Mouse (Mus musculus) cortical plate, adult 2 months (tissue): ENCODE measurements around the gene Snx6.

Experiments
- CTCF ChIP-seq: fragments of 200-500 bp; IDR thresholded peaks from 2 replicates; pipeline ENCODE4 v1.5.1; 2011; ENCODE audit warnings: mild to moderate bottlenecking, control low read depth, low read length; ENCODE audit not compliant: insufficient read depth; ENCODE audit errors: extremely low read depth
- POLR2A ChIP-seq: fragments of 200-500 bp; IDR thresholded peaks from 2 replicates; pipeline ENCODE4 v1.6.1; 2011; ENCODE audit warnings: mild to moderate bottlenecking, low read length, control low read depth; ENCODE audit not compliant: insufficient read depth; ENCODE audit errors: extremely low read depth

- TF ChIP-seq POLR2A = no peak
- TF ChIP-seq CTCF = no peak
Observed at GRCm38 (mm10) chr12:54841576-54841975, 46.1 kb upstream of the Snx6 start.
